Mouse (Mus musculus) heart, postnatal 0 days (tissue): Measurements from ENCODE around the gene Sst.

Experiments used
- CTCF ChIP-seq: IDR thresholded peaks from 2 replicates; pipeline ENCODE4 v1.5.1; 2016; ENCODE audit warnings: antibody characterized with exemption, control low read depth, low read depth
- EP300 ChIP-seq: IDR thresholded peaks from 2 replicates; pipeline ENCODE4 v1.6.1; 2016; ENCODE audit warnings: antibody characterized with exemption, low read depth

DNA sequence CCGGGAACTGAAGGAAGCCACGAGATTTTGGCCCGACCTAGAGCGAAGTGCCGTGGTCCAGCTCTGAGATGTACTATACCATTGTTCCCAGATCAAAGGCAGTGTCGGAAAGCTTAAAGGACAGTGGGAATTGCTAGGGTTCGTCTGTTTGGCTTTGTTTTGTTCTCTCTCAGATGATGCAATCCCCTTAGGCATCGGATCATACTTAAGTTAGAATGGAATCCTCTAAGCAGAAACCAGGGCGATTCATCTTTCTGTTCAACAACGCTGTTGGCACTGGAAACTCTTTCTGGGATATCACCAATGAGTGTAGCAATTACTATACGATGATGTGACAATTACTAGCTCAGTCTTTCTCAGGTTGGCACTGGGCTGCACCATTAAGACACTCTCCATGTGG lies 41.5 kb upstream of the Sst start, which contains the start of gene Rtp2:
- TF ChIP-seq CTCF, result no peak
- no peak for TF ChIP-seq EP300
